Mouse (Mus musculus) heart, postnatal 25 days (tissue): ENCODE data around the gene Pmepa1. TPM values are rescaled to one million over a fixed set of nuclear protein-coding genes. Genes with fewer than 3 reads are reported as not detected.
A peak's percentile ranks its signal among the peaks of the same experiment; 100 is the strongest.

ENCODE experiments used
- DNase-seq: peaks from one replicate; pipeline ENCODE4 v3.0.0; 2022; ENCODE audit warnings: low spot score
- intact Hi-C: fragments of 180-260 bp; cut with DNase I; formaldehyde crosslinking; loops from one replicate; pipeline ENCODE4 v1.15.1; 2025
- total RNA-seq, 2 experiments: library from RNA; stranded (reverse); gene quantifications; 2 replicates each; pipeline ENCODE4 v1.2.3; 2021

Gene Pmepa1
- total RNA-seq, 2 experiments from 2014 or later, result 28.2 to 31.9 TPM

DNA sequence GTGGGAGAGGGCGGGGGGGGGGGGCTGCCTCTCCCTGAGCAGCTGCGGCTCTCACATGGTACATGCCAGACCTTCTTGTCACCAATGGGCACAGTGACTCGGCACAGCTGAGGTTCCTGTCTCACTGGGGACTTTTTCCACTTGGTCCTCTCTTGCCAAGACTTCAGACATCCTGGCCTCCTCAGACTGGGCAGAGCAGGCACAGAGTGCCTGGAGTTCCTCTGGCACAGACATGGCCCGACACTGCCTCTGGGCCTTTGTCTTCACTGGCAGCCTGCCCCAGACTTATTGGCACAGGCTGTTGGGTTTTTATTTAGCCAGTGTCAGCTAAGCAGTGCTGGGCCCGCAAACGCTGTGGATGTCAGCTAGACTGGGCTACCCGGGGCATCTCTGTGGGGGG, 18.7 kb downstream of the Pmepa1 start:
- DNase-seq, result peak; percentile 70
- intact Hi-C loops, result loop anchor here (2.0 kb wide), 1 partner anchor 17 kb away; no protein-coding TSS in a partner anchor

DNA sequence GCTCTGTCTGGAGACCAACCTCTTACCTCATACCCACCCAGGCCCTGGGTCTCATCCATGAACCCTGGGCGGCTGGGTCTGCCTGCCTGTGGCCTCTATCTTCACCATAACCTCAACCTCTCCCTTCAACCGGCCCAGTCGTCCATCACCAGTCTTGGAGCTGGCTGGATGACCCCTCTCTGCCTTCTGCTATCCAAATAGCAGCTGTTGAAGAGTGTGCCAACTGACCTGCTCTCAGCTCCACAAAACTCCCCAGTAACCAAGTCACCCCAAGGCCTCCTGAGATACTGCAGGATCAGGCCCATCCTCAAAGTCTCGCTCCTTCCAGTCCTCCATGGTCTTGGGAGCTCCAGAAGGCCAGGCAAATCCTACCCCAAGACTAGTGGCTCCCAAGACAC, 19.8 kb downstream of the Pmepa1 start:
- intact Hi-C loops, result loop anchor here (2.0 kb wide), 1 partner anchor 18 kb away; no protein-coding TSS in a partner anchor
- no peak for DNase-seq

DNA sequence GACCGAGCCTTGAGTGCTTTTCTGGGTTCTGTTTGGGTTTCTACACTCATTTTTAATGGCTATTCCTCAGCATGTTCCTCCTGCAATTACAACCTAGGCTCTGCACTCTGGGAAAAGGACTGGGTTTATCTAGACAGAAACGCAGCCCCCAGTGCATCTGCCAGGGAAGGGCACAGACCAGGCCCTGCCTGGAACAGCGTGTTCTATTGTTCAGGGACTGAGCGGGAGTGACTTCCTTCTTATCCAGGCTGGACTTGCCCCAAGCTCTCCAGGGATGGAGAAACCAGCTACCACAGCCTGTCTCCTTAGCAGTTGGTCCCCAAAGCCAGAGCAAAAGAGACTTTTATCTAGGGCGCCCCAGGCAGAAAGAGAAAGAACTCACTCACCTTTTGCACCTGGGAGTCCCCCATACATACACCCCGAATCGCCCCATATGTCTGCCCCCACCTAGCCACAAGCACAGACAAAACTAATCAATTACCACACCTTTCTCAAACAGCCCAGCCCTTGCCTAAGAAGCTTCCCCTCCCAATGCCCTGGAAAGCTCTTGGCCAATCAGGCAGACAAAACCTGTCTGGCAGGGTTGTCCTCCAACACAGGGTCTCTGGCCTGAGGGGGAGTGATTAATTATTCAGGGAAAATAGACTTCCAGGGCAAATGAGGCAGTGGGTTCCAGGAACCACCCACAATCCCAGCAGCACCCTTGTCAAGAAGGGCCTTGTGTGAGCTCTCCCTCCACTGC, 20.4 kb downstream of the Pmepa1 start:
- DNase-seq, result no peak
- intact Hi-C loops, result loop anchor here (2.0 kb wide), 1 partner anchor 19 kb away; no protein-coding TSS in a partner anchor

DNA sequence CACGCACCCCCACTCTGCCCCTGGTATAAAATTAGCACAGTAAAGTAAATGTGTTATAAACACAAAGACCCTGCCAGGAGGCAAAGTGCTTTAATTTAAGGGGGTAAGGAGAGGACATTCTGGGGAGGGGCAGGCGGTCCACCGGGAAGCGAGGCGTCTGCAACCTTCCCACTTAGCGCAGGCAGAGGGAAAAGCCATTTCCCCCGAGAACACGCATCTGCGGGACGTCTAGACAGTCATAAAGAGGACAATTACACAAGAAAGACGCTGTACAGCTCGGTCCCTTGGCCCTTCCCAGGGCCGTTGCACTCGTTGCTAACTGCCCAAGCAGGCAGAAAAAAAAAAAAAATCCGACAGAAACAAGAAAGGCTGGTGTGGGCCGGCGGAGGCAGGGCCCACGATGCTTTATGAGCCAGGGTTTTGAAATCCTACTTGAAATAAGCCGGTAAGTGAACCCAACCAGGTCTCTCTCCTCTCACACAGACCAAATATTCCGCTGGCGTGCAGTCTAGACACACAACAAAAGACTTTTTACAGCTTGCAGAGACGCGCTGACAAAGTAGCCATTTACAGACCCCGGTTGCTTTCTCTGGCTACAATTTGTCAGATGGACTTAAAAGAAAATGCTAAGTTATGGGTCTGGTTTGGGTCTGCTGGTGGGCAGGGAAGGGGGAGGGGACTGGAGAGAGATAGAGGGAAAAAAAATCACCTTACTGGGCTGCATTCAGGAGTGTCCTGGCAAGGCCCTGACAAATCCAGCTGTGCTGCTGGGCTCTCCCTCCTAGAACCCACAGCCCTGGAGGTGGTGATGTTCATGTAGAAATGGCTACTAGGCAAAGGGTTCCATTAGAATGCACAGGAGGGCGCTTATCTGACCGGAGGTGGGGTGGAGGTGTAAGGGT, 22.3 kb downstream of the Pmepa1 start:
- intact Hi-C loops, result no loop called here
- no peak for DNase-seq

DNA sequence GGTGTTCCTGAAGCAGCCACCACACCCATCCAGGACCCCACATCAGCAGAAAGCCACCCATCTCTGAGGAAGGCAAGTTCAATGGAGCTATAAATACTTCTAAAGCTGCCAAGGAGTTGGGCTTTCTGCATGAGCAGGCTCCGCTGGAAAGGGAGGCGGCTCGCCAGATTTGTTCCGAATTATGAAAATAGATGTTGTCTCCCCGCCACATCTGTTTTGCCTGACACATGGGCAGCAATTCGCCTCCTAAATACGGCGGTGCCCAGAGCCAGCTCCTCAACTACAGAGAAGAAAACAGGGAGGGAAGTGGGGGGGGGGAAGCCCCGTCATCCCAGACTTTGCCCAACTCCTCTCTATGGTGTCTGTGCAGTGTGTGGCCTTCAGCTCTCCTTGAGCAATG, 24.7 kb downstream of the Pmepa1 start:
- no peak for DNase-seq
- intact Hi-C loops, result no loop called here

DNA sequence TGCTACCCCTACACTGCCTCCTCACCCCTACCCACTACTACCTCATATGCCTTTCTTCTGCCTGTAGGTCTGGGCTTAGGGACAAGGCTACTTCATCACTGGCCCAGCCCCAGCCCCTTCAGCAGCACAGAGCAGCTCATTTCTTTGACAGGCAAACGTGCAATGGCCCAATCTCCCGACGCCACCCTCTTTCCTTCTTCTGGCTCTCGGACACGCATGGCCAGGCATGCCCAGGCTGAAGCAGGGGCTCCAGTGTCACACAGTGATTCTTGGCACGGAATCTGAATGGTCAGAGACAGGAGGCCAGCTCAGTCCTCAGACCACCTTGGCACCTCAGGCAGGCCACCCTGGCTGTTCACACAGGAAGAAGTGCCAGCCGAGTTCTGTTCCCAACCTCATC, 25.2 kb downstream of the Pmepa1 start:
- no peak for DNase-seq
- intact Hi-C loops, result no loop called here

DNA sequence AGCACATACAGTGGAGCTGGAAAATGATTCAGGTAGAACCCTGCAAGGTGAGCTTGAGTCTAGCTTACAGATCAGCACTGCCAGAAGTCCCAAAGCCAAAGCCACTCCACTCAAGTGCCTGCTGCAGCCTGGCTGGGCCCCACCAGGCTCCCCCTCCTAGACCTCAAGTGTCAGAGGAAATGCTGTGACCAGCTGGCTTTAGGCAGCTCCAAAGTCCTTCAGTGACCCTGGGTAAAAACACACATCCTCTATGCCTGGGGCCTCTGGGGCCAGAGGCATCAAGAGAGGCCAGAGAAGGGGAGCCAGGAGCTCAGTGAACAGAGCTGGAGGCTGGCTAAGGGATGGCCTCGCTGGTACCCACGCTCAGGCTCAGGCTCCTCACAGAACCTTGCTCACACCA, 25.9 kb downstream of the Pmepa1 start:
- no peak for DNase-seq
- intact Hi-C loops, result no loop called here

DNA sequence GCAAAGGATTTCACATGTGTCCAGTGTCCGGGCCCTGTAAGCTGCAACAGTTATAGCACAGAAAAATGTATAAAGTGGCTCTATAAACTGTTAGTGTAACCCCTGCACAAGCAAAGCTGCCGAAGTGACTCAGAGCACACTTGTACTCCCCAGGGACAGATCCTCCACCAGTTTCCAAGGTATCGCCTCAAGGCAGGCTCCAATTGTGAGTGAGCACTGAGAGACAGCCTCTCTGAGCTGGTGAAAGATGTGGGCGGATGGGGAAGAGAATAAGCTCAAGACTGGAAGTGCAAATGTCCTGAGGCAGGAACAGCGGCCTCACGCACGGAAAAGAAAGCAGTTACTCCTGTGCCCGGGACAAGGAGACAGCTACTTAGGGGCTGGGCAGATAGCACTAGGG, 26.4 kb downstream of the Pmepa1 start:
- no peak for DNase-seq
- intact Hi-C loops, result no loop called here

DNA sequence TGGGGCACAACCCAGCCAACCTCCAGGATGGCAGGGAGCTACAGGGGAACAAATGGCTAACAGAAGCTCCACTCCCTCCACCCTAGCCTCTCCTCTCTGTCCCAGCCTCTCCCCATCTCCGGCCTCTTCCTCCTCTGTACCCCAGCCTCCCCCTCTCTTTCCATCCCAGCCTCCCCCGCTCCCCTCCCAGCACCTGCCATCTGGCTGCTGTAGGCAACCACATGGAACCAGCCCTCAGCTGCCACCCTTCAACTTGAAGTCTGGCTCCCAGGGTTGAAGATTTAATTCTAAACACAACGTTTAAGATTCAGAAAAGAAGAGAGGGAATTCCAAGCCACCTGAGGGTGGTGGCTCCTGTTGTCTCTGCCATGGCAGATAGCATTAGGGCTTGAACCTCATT, 26.9 kb downstream of the Pmepa1 start:
- intact Hi-C loops, result no loop called here
- no peak for DNase-seq

DNA sequence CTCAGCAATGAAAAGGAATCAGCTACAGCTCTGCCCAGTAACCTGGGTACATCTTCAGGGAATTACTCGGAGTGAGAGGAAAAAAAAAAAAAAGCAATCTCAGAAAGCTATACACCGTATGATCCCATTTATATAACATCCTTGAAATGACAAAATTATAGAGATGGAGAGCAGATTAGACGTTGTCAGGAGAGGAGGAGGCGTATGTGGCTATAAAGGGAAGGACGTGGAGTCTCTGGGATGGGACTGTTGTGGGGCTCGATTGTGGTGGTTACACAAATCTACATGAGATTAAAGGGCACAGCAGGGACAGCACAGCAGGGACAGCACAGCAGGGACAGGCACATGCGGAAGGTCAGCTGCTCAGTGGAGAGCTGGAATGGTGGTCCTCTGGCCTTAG, 27.5 kb downstream of the Pmepa1 start:
- intact Hi-C loops, result no loop called here
- no peak for DNase-seq

DNA sequence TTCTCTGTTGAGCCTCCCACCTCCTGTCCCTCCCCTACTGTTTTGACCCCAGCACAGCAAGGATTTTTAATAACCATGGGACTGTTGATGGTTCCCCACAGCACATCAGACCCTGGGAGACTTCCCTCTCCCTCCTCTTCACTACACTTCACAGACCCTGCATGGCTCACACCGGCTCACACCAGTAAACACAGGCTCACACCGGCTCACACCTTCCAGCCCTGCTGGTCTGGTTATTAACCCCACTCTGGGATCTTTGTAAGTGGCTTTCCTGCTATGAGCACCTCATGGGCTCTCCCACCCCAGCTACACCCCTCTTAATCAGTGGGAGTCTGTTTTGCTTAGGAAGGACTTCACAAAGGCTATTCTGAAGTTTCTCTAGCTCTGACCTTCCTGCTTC, 28.4 kb downstream of the Pmepa1 start:
- intact Hi-C loops, result no loop called here

DNA sequence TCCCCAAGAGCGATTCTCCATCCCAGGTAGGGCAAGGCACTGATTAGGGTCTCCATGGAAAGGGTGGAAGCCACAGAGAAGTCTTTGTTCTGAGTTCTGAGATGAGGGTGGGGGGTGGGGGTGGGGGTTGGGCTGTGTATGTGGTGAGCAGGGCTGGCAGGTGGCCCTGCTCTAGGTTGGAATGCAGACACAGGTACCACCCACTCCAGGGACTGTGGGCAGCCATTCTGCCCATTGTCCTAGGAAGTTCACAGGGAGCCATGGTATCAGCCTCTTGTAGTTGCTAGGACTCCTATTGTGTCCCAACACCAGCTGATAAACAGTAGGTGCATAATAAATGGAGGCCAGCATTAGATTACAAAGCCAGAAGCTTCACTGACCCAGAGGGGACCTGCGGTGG, 29.1 kb downstream of the Pmepa1 start:
- no peak for DNase-seq
- intact Hi-C loops, result no loop called here

More for the DNA sequence above, 28.4 kb downstream of the Pmepa1 start:
- DNase-seq, result no peak

DNA sequence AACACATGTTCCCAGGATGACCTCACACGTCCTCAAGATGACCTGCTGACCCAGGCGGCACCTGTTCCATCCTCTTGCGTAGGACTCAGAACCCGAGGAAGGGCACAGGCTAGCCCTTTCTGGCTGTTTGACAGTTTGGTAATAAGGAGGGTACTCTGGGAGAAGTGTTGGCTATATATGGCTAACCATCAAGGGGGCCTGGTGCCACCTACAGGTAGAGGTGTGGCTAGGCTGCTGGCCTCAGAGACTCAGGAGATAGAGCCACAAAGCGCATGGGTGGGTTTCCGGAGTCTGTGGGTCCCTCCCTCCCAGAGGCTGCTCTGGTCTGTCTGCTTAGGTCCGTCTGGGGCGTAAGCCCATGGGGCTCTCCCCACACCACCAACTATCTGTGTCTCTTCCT, 29.6 kb downstream of the Pmepa1 start:
- intact Hi-C loops, result no loop called here
- DNase-seq, result no peak

DNA sequence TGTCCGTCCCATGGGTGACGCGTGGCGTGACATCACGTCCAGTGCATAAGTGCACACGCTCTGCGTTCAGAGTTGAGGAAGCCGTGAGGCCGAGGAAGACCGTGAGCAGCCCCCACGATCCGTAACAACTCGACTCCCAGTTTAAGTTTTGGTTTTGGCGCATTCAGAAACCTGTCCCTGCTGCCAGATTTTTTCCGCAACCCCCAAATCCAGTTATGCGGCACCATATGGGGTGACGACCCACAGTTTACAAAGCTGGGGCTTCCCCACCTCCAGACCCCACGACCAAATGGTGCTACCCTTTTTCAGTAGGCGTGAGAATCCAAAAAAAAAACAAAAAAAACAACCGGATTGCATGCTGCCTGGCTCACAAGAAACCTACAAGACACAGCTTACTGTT, 31.1 kb downstream of the Pmepa1 start:
- intact Hi-C loops, result no loop called here
- DNase-seq, result no peak

DNA sequence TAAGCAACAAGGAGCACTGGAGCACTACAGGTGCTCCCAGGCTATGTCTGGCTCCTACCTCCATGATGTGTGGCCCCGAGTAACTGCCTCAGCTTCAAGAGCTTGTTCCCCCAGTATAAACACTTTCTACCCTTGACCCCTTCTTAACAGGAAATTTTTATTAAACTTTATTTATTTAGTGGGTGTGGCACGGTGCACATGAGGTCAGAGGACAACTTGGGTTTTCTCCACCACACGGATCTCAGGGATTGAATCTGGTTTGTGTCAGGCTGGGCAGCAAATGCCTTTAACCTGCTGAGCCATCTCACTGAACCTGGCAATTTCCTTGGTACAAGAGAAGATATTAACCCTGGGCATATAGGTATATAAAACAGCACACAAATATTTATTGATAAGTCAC, 32.2 kb downstream of the Pmepa1 start:
- intact Hi-C loops, result no loop called here
- no peak for DNase-seq

DNA sequence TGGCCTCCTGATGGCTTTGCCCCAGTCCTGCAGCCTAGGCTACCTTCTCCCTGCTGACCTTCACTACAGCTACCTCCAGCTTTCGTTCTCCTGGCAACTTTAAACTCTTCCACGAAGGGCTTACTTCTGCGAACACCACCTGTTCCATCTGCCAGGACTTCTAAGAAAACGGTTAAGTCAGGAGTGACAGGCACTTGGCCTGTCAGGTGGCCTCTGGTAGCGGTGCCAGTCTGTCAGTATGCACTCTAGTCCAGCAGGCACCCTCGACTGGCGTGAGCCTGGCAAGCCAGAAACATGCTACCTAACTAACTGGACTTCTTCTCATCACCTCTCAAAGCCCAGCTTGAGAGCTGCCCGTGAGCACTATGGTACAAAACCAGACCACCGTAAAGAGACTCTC, 32.7 kb downstream of the Pmepa1 start:
- intact Hi-C loops, result no loop called here

DNA sequence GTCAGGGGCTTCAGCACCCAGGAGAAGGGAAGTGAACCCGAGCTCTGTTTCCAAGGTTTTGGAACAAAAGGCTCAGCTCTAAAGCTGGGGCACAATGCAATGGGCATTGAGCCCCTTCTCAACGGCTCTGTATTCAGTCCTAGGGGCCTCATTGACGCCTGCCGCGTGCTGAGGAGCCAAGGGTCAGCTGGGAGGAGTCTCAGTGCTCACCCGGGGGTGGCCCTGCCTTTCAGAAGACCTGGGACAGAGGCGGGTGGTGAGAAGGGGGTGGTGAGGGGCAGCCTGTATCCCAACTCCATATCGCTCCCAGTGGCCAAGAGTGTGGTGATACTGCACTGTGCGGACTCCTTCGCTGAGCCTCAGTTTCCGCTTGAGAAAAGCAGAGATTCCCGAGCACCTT, 33.5 kb downstream of the Pmepa1 start:
- no peak for DNase-seq
- intact Hi-C loops, result no loop called here

More for the DNA sequence above, 32.7 kb downstream of the Pmepa1 start:
- DNase-seq, result no peak

DNA sequence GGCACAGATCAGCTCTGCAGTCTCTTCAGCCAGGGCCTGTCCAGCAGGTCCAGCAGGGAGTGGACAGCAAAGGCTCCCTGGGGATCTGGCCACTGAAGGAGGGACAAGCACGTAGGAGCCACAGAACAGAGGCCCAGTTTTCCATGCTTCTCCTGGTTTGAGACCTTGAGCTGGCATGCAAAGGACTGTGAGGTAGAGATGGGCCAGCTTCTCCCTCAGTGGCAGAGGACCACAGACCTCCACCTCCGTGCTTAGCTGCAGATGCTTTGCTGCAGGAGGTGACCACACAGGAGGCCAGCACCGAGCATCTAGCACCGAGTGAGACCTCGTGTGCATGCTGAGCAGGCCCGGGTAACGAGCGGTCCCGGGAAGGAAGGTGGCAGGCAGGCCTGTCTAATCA, 35.6 kb downstream of the Pmepa1 start:
- no peak for DNase-seq

DNA sequence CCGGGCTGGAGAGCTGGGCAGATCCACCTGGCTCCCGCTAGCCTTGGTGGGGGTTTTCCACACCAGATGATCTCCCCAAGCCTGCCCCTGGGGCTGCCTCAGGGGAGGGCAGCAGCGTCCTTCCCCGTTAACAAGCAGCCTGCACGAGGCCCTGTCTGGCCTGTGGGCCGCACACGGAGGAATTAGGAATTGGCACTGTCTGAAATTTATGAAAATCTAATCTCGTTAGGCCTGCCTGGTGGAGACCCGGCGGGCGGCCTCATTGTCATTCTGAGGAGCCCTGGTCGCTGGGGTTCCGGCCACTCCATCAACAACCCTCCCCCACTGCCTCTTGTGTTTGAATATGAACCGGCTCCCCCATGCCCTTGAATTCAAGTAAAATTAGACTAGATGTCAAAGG, 37.8 kb downstream of the Pmepa1 start:
- no peak for DNase-seq

More for the DNA sequence above, 35.6 kb downstream of the Pmepa1 start:
- intact Hi-C loops, result no loop called here

DNA sequence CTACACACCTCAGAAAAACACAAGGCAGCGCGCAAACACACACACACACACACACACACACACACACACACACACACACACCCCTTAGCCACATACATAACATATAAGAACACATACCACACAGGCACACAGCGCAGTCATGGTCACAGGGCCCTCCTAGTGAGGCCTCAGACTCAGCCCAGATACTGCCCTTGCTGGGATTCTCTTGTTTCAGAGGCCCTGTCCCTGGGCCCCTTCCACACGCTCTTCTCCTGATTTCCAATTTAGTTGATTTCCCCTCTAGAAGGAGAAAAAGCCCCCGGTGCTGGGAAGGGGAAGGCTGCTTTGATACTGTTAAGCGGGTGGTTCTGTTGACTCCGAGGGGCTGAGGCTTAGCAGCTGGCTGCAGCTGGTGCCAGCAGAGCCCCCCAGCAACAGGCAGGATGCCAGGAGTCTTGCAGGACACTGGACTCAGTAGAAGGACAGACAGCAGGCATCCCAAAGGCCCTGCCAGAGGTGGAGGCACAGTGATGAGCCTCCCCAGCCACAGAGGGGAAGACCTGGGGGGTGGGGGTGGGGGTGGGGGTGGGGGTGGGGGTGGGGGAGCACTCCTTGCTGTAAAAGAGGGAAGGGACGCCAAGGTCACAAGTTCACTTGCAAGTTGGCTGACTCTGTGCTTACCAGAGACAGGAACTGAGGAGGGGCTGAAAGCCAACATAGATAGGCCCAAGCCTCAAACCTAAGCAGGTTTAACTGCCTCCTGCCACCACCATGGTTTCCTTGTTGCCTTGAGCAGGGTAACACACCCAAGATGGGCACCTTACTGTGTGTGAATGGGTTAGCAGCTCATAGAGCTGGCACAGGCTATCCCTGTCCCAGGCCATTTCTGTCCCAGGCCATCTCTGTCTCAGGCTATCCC, 40.6 kb downstream of the Pmepa1 start:
- DNase-seq, result no peak
- intact Hi-C loops, result no loop called here

More for the DNA sequence above, 37.8 kb downstream of the Pmepa1 start:
- intact Hi-C loops, result no loop called here
